Mouse (Mus musculus) cortical plate, adult 2 months (tissue): ENCODE measurements around the gene Rnf41.

Source experiments
- CTCF ChIP-seq: fragments of 200-500 bp; IDR thresholded peaks from 2 replicates; pipeline ENCODE4 v1.5.1; 2011; ENCODE audit warnings: mild to moderate bottlenecking, control low read depth, low read length; ENCODE audit not compliant: insufficient read depth; ENCODE audit errors: extremely low read depth
- POLR2A ChIP-seq: fragments of 200-500 bp; IDR thresholded peaks from 2 replicates; pipeline ENCODE4 v1.6.1; 2011; ENCODE audit warnings: mild to moderate bottlenecking, low read length, control low read depth; ENCODE audit not compliant: insufficient read depth; ENCODE audit errors: extremely low read depth

DNA sequence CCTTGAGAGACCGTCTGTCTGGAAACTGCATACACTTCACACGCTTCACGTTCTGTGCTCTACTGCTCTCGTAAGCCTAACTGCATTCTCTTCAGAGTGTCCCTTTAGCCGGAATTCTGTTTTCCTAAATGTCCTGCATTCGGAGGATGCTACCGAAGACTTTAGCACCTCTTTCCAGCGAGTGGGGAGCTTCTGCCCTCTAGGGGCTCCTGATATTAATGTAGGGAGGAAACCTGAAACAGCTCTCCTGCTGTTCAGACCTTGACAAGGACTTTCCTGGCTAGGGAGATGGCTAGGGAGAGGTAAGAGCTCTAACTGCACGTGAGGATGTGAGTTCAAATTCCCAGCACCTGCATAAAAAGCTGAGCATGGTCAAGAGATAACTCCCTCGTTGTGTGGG is 28.9 kb downstream of the Rnf41 start:
- TF ChIP-seq CTCF: peak; percentile 45; the same call in 1 of the 2 replicates
- no peak for TF ChIP-seq POLR2A
